Mouse (Mus musculus) megakaryocyte-erythroid progenitor cell, adult 5 weeks (primary cell): ENCODE data around the gene Lingo4. TPM values are rescaled to one million over a fixed set of nuclear protein-coding genes. Genes with fewer than 3 reads are reported as not detected.

Experiments
- polyA plus RNA-seq: library from polyadenylated mRNA; stranded (reverse); fragments of >175 nt; gene quantifications from 2 replicates; pipeline ENCODE4 v1.2.3, GENCODE M21; 2012

The Lingo4 gene
- polyA plus RNA-seq, result 0.04 and 0.07 TPM in 2 replicates

DNA sequence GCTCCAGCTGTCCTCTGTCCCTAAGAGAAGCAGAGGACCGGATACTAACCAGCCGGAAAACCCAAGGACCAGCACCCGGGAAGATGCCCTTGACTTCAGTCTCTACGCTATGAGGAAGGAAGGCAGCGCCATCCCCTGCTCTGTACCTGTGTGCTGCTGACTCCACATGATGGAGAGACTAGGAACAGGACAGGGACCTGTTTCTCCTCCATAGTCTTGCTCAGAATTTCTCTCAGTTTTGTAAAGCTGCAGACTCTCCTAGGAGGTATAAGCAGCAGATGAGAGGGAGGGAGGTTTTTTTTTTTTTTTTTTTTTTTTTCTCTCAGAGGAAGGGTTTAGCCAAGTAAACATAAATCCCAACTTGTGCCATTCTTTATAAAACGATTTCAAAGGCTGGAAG, at the start of gene Lingo4:
Gene Lingo4 (plus strand): TSS at position 301 of the 400 bp plus-strand sequence.

DNA sequence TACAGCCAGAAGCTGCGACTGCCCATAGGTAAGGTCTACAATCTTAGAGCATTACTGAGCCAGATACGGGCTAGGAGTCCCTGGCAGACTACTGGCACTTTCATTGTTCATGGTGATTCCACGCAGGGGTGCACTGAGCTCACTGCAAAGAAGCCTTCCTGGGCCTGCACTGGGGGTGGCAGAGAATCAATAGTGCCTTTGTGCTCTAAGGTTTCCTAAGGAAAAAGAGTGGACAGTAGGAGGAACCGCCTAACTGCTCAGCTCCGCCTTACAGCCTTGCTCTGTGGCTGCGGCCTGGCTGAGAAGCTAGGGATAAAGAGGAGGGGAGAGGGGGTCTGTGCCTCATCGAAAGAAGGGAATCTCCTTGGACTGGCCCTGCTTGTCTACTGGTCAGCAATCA, 36.2 kb upstream of the Lingo4 start, which contains the start of gene C2cd4d:
Gene C2cd4d (plus strand): TSS at position 301 of the 400 bp plus-strand sequence.

DNA sequence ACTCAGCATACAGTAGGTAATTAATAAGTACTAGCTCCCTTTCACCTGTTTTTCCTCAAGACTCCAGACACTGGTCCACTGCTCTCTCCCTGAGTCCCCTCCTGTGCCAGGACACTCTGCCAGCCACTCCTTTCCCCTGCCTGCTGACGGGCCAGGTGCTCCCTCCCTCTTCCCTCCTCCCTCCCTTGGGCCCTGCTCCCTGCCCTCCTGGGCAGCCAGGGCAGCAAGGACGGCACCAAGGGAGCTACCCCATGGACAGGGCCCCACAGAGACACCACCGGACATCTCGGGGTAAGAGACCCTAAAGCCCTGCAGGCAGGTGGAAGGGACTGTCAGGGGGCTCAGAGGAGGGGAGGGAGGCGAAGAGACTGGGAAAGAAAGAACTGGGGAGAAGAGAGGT, 25.7 kb upstream of the Lingo4 start, which contains the start of gene Rorc:
Gene Rorc (plus strand): TSS at position 154 of the 400 bp plus-strand sequence.

DNA sequence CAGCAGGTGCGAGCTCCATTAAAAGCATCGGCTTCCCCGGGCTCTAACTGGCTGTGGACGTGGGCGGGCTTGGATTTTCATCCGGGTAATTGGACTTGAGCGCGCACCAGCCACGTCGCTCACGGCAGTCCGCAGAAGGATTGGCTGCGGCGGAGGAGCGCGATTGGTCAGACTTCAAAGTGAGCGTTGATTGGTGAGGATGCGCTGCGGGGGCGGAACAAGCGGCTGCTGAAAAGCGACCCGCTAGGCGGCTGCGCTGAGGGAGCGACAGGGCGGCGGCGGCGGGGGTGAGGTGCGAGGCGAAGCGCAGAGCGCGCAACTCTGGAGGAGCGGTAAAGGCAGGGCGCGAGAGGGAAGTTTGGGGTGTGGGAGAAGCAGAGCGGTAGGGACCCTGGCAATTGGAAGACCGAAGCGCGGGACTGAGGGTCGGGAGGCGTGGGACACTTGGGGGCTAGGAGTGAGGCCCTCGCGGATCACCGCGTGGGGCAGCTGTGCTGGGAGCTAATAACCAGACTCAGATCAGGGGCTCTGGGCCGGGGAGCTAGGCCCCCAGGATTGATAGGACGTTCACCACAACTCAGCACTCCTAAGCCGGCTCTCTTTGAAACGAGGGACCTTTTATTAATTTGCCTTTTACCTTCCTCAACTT, 14.8 kb downstream of the Lingo4 start, which contains the start of gene Tdrkh:
Gene Tdrkh (plus strand): TSS at position 243 of the 649 bp plus-strand sequence.

DNA sequence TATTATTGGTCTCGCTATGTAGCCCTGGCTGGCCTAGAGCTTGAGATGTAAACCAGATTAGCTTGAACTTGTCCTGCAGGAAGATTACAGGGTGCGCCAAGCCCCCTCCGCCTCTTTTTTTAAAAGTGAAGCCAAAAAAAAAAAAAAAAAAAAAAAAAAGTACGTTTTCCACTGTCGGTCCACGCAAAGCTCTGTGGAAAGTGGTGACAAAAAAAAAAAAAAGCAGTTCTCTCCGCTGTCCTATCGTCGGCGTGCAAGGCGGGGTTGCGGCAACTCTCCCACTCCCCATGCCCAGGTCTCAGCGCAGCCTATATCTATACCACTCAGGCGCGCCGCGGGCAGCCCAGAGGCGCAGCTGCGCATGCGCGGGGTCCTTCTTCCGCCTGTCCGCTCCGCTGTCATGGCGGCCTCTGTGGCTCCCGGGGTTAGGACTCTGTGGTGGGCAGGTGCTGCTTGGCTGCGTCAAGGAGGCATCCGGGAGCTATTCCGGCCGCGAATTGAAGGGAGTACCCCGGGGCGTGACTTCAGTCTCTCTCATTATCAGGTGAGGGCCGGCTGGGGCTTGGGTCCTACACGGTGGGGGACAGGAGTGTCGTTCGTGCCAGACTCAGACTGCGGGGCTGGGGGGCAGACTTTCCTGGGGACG, 44.8 kb downstream of the Lingo4 start, which contains the start of gene Mrpl9:
Gene Mrpl9 (plus strand): TSS at position 368 of the 646 bp plus-strand sequence.

DNA sequence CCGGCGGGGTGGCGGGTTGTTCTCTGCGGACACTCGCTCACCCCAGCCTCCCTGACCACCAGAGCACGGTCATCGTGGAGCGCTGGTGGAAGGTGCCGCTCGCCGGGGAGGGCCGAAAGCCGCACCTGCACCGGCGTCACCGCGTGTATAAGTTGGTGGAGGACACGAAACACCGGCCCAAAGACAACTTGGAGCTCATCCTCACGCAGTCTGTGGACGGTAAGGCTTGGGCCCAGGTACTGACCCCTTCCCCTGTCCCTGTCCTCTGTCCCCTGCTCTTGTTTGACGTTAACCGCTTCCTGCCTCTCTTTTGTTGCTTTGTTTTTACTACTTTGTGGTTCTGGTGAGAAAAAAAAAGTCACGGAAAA, 45.3 kb downstream of the Lingo4 start, which contains the start of gene Oaz3:
Gene Oaz3 (minus strand): TSS at position 319 of the 368 bp plus-strand sequence.

Other genes starting within 250 kb of the Lingo4 start
- not detected in 2 replicates for gene Gm10696, start 220.3 kb upstream of the Lingo4 start, polyA plus RNA-seq
- gene Gm5286, start 201.8 kb upstream of the Lingo4 start, polyA plus RNA-seq, result not detected in 2 replicates
- gene Gm4778, start 134.5 kb upstream of the Lingo4 start, polyA plus RNA-seq, result not detected in 2 replicates
- gene Them4, start 88.4 kb upstream of the Lingo4 start, polyA plus RNA-seq, result 0.39 and 0.41 TPM in 2 replicates
- gene Them5, start 56.4 kb upstream of the Lingo4 start, polyA plus RNA-seq, result not detected in 2 replicates
- not detected in 2 replicates for gene C2cd4d, start 36.1 kb upstream of the Lingo4 start, polyA plus RNA-seq
- gene Rorc, start 25.7 kb upstream of the Lingo4 start, polyA plus RNA-seq, result 0.13 and 0.22 TPM in 2 replicates
- 2.3 and 3.4 TPM in 2 replicates for gene Tdrkh, start 14.8 kb downstream of the Lingo4 start, polyA plus RNA-seq
- gene Mrpl9, start 44.8 kb downstream of the Lingo4 start, polyA plus RNA-seq, result 60.0 and 65.6 TPM in 2 replicates
- not detected in 2 replicates for gene Oaz3, start 45.4 kb downstream of the Lingo4 start, polyA plus RNA-seq
- not detected in 2 replicates for gene Celf3, start 79.8 kb downstream of the Lingo4 start, polyA plus RNA-seq
- 0.10 TPM in 1 of 2 replicates, not detected in the other for gene Riiad1, start 81.8 kb downstream of the Lingo4 start, polyA plus RNA-seq
- 5.6 and 6.2 TPM in 2 replicates for gene Snx27, start 184.2 kb downstream of the Lingo4 start, polyA plus RNA-seq
- not detected in 2 replicates for gene Gm10972, start 244.6 kb downstream of the Lingo4 start, polyA plus RNA-seq